Mouse (Mus musculus): Measurements from ENCODE around the gene Acnat2. TPM values are rescaled to one million over a fixed set of nuclear protein-coding genes. Genes with fewer than 3 reads are reported as not detected.

The Acnat2 gene
- polyA plus RNA-seq, 1 experiment from 2014 or later = 6.2 TPM

Other genes starting within 250 kb of the Acnat2 start
- gene Acnat1, start 65.8 kb upstream of the Acnat2 start, polyA plus RNA-seq (2015; fragmentation: Nextera tagmentation; extraction: Ambion mirVana) = 1.0 TPM in 2 replicates
- gene Baat, start 98.4 kb upstream of the Acnat2 start, polyA plus RNA-seq (2015; fragmentation: Nextera tagmentation; extraction: Ambion mirVana) = 0.10 and 0.20 TPM in 2 replicates
- gene Mrpl50, start 112.9 kb upstream of the Acnat2 start, polyA plus RNA-seq (2015; fragmentation: Nextera tagmentation; extraction: Ambion mirVana) = 93.8 and 96.4 TPM in 2 replicates
- 9.0 and 9.1 TPM in 2 replicates for gene Zfp189, start 113.0 kb upstream of the Acnat2 start, polyA plus RNA-seq (2015; fragmentation: Nextera tagmentation; extraction: Ambion mirVana)
- 929 and 971 TPM in 2 replicates for gene Aldob, start 141.4 kb upstream of the Acnat2 start, polyA plus RNA-seq (2015; fragmentation: Nextera tagmentation; extraction: Ambion mirVana)
- 29.6 and 30.1 TPM in 2 replicates for gene Tmem246, start 189.7 kb upstream of the Acnat2 start, polyA plus RNA-seq (2015; fragmentation: Nextera tagmentation; extraction: Ambion mirVana)
- 31.3 and 34.0 TPM in 2 replicates for gene Rnf20, start 223.9 kb upstream of the Acnat2 start, polyA plus RNA-seq (2015; fragmentation: Nextera tagmentation; extraction: Ambion mirVana)

Measured in kidney, postnatal 0 days (tissue).